9 mouse cellular contexts compared by ENCODE assay signal in the genomic region with DNA sequence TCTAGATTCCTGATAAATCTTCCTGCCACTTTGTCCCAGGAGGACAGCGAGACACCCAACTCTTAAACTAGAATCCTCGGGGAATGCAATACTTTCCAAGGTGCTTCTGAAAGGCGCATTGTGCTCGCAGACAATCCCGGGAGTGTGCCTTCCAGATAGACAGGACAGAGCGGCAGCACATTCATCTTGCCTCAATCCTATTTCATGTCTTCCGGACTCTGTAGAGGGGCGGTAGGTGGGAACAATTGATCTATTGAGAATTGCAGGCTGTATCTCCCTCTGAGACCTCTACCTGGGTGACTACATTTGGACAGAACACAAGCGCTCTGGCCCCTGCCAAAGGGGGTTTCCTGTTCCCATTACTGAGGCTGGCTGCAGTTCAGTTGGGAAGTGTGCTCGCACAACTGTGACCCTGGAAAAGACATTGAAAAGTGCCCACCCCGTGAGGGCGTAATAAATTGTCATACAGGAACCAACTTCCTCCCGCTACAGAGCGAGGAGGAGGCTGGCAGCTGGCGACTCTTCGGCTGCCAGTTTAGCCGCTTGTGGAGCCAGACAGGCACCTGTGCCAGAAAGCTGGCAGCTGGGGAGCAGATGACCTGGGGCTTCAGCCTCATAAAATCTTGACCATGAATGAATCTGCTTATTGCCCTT. TPM values are rescaled to one million over a fixed set of nuclear protein-coding genes. Genes with fewer than 3 reads are reported as not detected.
DNase-seq lines count a peak whose midpoint lies in the region; ATAC-seq and TF ChIP-seq lines count a peak whose summit lies in the region.
"Had no signal": no experiment of that assay in that cellular context is flagged by ENCODE, and none has a peak within 500 bp of the region (broad histone marks: within the 10 kb centered on the region; RNA-seq: fewer than 3 reads in every experiment).

No protein-coding gene starts in this region.

- no peak overlapping the region for H3K4me3 ChIP-seq in hindbrain, embryonic 10.5 days
- H3K4me3 ChIP-seq in hindbrain, embryonic 11.5 days (ENCODE audit: low read depth, low read length) = no peak overlapping the region
- no peak overlapping the region for H3K4me3 ChIP-seq in lung, embryonic 14.5 days (ENCODE audit: low read depth, low read length)
- no peak overlapping the region for H3K4me3 ChIP-seq in heart, embryonic 11.5 days (ENCODE audit: low read depth, low read length)
- H3K4me3 ChIP-seq: liver, embryonic 13.5 days had no signal

- no peak for DNase-seq in hindbrain, embryonic 10.5 days (ENCODE audit: low spot score)
- DNase-seq in hindbrain, embryonic 11.5 days (ENCODE audit: low spot score) = no peak
- DNase-seq in adrenal gland, postnatal 14 days = peak; percentile 49
- DNase-seq in cerebellum, adult 9-11 months = peak; percentile 22
- peak; percentile 16 for DNase-seq in lung, embryonic 14.5 days
- DNase-seq: liver, embryonic 13.5 days had no signal

- no peaks in the 10 kb centered on the region for H3K9me3 ChIP-seq in hindbrain, embryonic 10.5 days
- no peaks in the 10 kb centered on the region for H3K9me3 ChIP-seq in hindbrain, embryonic 11.5 days (ENCODE audit: control insufficient read depth, low read length)
- H3K9me3 ChIP-seq in lung, embryonic 14.5 days (ENCODE audit: low read depth, low read length) = no peaks in the 10 kb centered on the region
- H3K9me3 ChIP-seq in heart, embryonic 11.5 days (replicated peaks; ENCODE audit: control insufficient read depth, low read length) = no peaks in the 10 kb centered on the region
- H3K9me3 ChIP-seq: liver, embryonic 13.5 days had no signal

- no peaks in the 10 kb centered on the region for H3K36me3 ChIP-seq in hindbrain, embryonic 10.5 days
- no peaks in the 10 kb centered on the region for H3K36me3 ChIP-seq in hindbrain, embryonic 11.5 days (ENCODE audit: control insufficient read depth, insufficient read depth, low read length)
- no peaks in the 10 kb centered on the region for H3K36me3 ChIP-seq in lung, embryonic 14.5 days (ENCODE audit: insufficient read depth)
- H3K36me3 ChIP-seq in heart, embryonic 11.5 days (ENCODE audit: control insufficient read depth, insufficient read depth, low read length) = no peaks in the 10 kb centered on the region
- H3K36me3 ChIP-seq: liver, embryonic 13.5 days had no signal

- TF ChIP-seq CTCF in lung, embryonic 14.5 days (IDR thresholded peaks at IDR 0.05; ENCODE audit: low read depth) = no peak

- 81% methylated on average over 17 of the region's 17 CpGs for WGBS in hindbrain, embryonic 10.5 days
- 81% methylated on average over 17 of the region's 17 CpGs for WGBS in hindbrain, embryonic 11.5 days
- WGBS in lung, embryonic 14.5 days = 52% methylated on average over 17 of the region's 17 CpGs
- WGBS in heart, embryonic 11.5 days (ENCODE audit: insufficient replicate concordance) = 76% methylated on average over 17 of the region's 17 CpGs

- no peaks in the 10 kb centered on the region for H3K4me1 ChIP-seq in hindbrain, embryonic 10.5 days (replicated peaks)
- H3K4me1 ChIP-seq in hindbrain, embryonic 11.5 days (replicated peaks; ENCODE audit: control insufficient read depth, insufficient read depth, low read length) = no peaks in the 10 kb centered on the region
- no peaks in the 10 kb centered on the region for H3K4me1 ChIP-seq in lung, embryonic 14.5 days (ENCODE audit: insufficient read depth)
- H3K4me1 ChIP-seq in heart, embryonic 11.5 days (ENCODE audit: control insufficient read depth, insufficient read depth, low read length) = no peaks in the 10 kb centered on the region
- H3K4me1 ChIP-seq: liver, embryonic 13.5 days had no signal

- ATAC-seq in hindbrain, embryonic 11.5 days (ENCODE audit: low FRiP score) = no peak
- ATAC-seq in lung, embryonic 14.5 days (ENCODE audit: insufficient read depth) = peak; percentile 18; the same call in 1 of the 2 replicates
- no peak for ATAC-seq in monocyte, adult 5-6 weeks (replicated peaks; ENCODE audit: insufficient number of reproducible peaks, low FRiP score, low TSS enrichment, poor library complexity, severe bottlenecking)
- ATAC-seq in erythroblast, adult 5-6 weeks (replicated peaks; ENCODE audit: low FRiP score, poor library complexity, severe bottlenecking) = no peak
- ATAC-seq in heart, embryonic 11.5 days (replicated peaks; ENCODE audit: insufficient number of reproducible peaks, low FRiP score, low TSS enrichment) = no peak

- peak overlapping the region; percentile 40; the same call in 1 of the 2 replicates for H3K27ac ChIP-seq in hindbrain, embryonic 10.5 days
- no peak overlapping the region for H3K27ac ChIP-seq in hindbrain, embryonic 11.5 days (ENCODE audit: low read depth, low read length)
- peak overlapping the region; percentile 31; the same call in 1 of the 2 replicates for H3K27ac ChIP-seq in lung, embryonic 14.5 days (ENCODE audit: low read depth)
- no peak overlapping the region for H3K27ac ChIP-seq in heart, embryonic 11.5 days (ENCODE audit: low read depth, low read length)
- H3K27ac ChIP-seq: liver, embryonic 13.5 days had no signal

- H3K4me2 ChIP-seq in hindbrain, embryonic 11.5 days (replicated peaks; ENCODE audit: low read depth, low read length) = no peak overlapping the region
- H3K4me2 ChIP-seq in lung, embryonic 14.5 days = 0 out of 2 replicates have a peak overlapping the region, but pooled peaks have one; percentile 18
- no peak overlapping the region for H3K4me2 ChIP-seq in heart, embryonic 11.5 days
- H3K4me2 ChIP-seq: liver, embryonic 13.5 days had no signal

- H3K27me3 ChIP-seq in hindbrain, embryonic 10.5 days (ENCODE audit: insufficient read depth, poor library complexity, severe bottlenecking) = no peaks in the 10 kb centered on the region
- H3K27me3 ChIP-seq in hindbrain, embryonic 11.5 days (ENCODE audit: control insufficient read depth, insufficient read depth, low read length) = no peaks in the 10 kb centered on the region
- H3K27me3 ChIP-seq in lung, embryonic 14.5 days (ENCODE audit: insufficient read depth, low read length) = no peaks in the 10 kb centered on the region
- no peaks in the 10 kb centered on the region for H3K27me3 ChIP-seq in heart, embryonic 11.5 days (ENCODE audit: control insufficient read depth, insufficient read depth, low read length)
- H3K27me3 ChIP-seq: liver, embryonic 13.5 days had no signal

- H3K9ac ChIP-seq in hindbrain, embryonic 11.5 days (ENCODE audit: low read depth, low read length) = no peak overlapping the region
- no peak overlapping the region for H3K9ac ChIP-seq in lung, embryonic 14.5 days
- H3K9ac ChIP-seq in heart, embryonic 11.5 days (ENCODE audit: low read depth, low read length) = no peak overlapping the region
- H3K9ac ChIP-seq: liver, embryonic 13.5 days had no signal

RNA-seq across cellular contexts. Expression of a gene that starts 45.0 kb away (rescaled TPM):
- not detected in 2 replicates for polyA plus RNA-seq in hindbrain, embryonic 10.5 days (2016; fragmentation: Nextera tagmentation; extraction: Ambion mirVana)
- not detected in 2 replicates for polyA plus RNA-seq in hindbrain, embryonic 11.5 days (2014; fragmentation: Nextera tagmentation; extraction: Ambion mirVana)
- total RNA-seq in adrenal gland, postnatal 14 days (2021) = not detected in 2 replicates
- polyA plus RNA-seq in lung, embryonic 14.5 days (2014; fragmentation: Nextera tagmentation; extraction: Ambion mirVana) = not detected in 2 replicates
- total RNA-seq in monocyte, adult 5-6 weeks (2017) = 2.8 TPM in 1 of 3 replicates, not detected in the others
- not detected in 2 replicates for total RNA-seq in erythroblast, adult 5-6 weeks (2015; ENCODE audit: low replicate concordance)
- not detected in 2 replicates for total RNA-seq in erythroblast, adult 5-6 weeks (2017; ENCODE audit: low replicate concordance)
- polyA plus RNA-seq in heart, embryonic 11.5 days (2014; fragmentation: Nextera tagmentation; extraction: Ambion mirVana) = not detected in 2 replicates
- polyA plus RNA-seq: liver, embryonic 13.5 days had no signal

RNA-seq across cellular contexts. Expression of a gene that starts 52.6 kb away (rescaled TPM):
- polyA plus RNA-seq in hindbrain, embryonic 10.5 days (2016; fragmentation: Nextera tagmentation; extraction: Ambion mirVana) = 10.2 and 11.5 TPM in 2 replicates
- polyA plus RNA-seq in hindbrain, embryonic 11.5 days (2014; fragmentation: Nextera tagmentation; extraction: Ambion mirVana) = 9.0 and 12.6 TPM in 2 replicates
- 15.6 and 15.9 TPM in 2 replicates for total RNA-seq in adrenal gland, postnatal 14 days (2021)
- polyA plus RNA-seq in lung, embryonic 14.5 days (2014; fragmentation: Nextera tagmentation; extraction: Ambion mirVana) = 9.8 and 10.5 TPM in 2 replicates
- total RNA-seq in monocyte, adult 5-6 weeks (2017) = 13.3 to 32.2 TPM (median 20.8 TPM) in 3 replicates
- total RNA-seq in erythroblast, adult 5-6 weeks (2015; ENCODE audit: low replicate concordance) = 4.8 and 5.0 TPM in 2 replicates
- total RNA-seq in erythroblast, adult 5-6 weeks (2017; ENCODE audit: low replicate concordance) = 3.6 and 6.1 TPM in 2 replicates
- polyA plus RNA-seq in heart, embryonic 11.5 days (2014; fragmentation: Nextera tagmentation; extraction: Ambion mirVana) = 4.4 and 5.9 TPM in 2 replicates

Comparison
In these comparisons a context has a peak if more than half of its experiments do, and no peak if none do; other contexts are left out.
1. H3K27ac ChIP-seq: peak in hindbrain, embryonic 10.5 days (single experiment) and lung, embryonic 14.5 days (single experiment); none in hindbrain, embryonic 11.5 days (single experiment) and heart, embryonic 11.5 days (single experiment).
2. DNase-seq: peak in adrenal gland, postnatal 14 days (single experiment), cerebellum, adult 9-11 months (single experiment) and lung, embryonic 14.5 days (single experiment); none in hindbrain, embryonic 10.5 days (single experiment) and hindbrain, embryonic 11.5 days (single experiment).